Mouse (Mus musculus) liver, embryonic 11.5 days (tissue): ENCODE data around the gene Gm6309. TPM values are rescaled to one million over a fixed set of nuclear protein-coding genes. Genes with fewer than 3 reads are reported as not detected.
"Not testable (repeated sequence)": the region's sequence is repeated elsewhere in the genome, so short reads cannot be mapped to it uniquely, and the experiment has no call there.

Source experiments
- ATAC-seq: fragments of 200-750 bp; cut with Nextera tagmentation; replicated peaks from 2 replicates; pipeline ENCODE4 v1.8.0; 2017; ENCODE audit warnings: moderate number of reproducible peaks, mild to moderate bottlenecking, moderate TSS enrichment, moderate library complexity; ENCODE audit not compliant: low FRiP score
- DNase-seq: peaks from one replicate; pipeline ENCODE4 v3.0.0-alpha.2; 2017; ENCODE audit warnings: low spot score
- H3K27ac ChIP-seq: fragments of 300-500 bp; sonication (generic); 2 replicates; pipeline ENCODE4 v1.5.1; 2014; ENCODE audit warnings: mild to moderate bottlenecking, low read depth, low read length, control low read depth
- H3K27me3 ChIP-seq: fragments of 300-500 bp; sonication (generic); replicated peaks from 2 replicates; pipeline ENCODE4 v1.6.1; 2014; ENCODE audit warnings: low read length, mixed read lengths; ENCODE audit not compliant: control insufficient read depth, insufficient read depth
- H3K36me3 ChIP-seq: fragments of 300-500 bp; sonication (generic); 2 replicates; pipeline ENCODE4 v1.6.1; 2014; ENCODE audit warnings: mild to moderate bottlenecking, low read length, moderate library complexity, mixed read lengths; ENCODE audit not compliant: control insufficient read depth, insufficient read depth
- H3K4me1 ChIP-seq: fragments of 300-500 bp; sonication (generic); replicated peaks from 2 replicates; pipeline ENCODE4 v1.6.1; 2014; ENCODE audit warnings: low read length, mixed read lengths; ENCODE audit not compliant: control insufficient read depth, insufficient read depth
- H3K4me2 ChIP-seq: fragments of 300-500 bp; sonication (generic); 2 replicates; pipeline ENCODE4 v1.6.1; 2014; ENCODE audit warnings: mild to moderate bottlenecking, control low read depth, moderate library complexity
- H3K4me3 ChIP-seq: fragments of 300-500 bp; sonication (generic); 2 replicates; pipeline ENCODE4 v1.5.1; 2014; ENCODE audit warnings: low read depth, low read length, control low read depth
- H3K9ac ChIP-seq: fragments of 300-500 bp; sonication (generic); 2 replicates; pipeline ENCODE4 v1.6.1; 2014; ENCODE audit warnings: low read depth, low read length, control low read depth
- H3K9me3 ChIP-seq: fragments of 300-500 bp; sonication (generic); 2 replicates; pipeline ENCODE4 v1.6.1; 2016; ENCODE audit warnings: low read length, inconsistent platforms, mixed read lengths; ENCODE audit not compliant: control insufficient read depth
- WGBS: fragments of 180-500 bp; shearing (Covaris S2); extraction: QIAGEN DNeasy Blood & Tissue Kit; methylation state at CpG from one replicate; pipeline ENCODE4 v1.1.7; 2014; 5-methylcytosine and 5-hydroxymethylcytosine counted together
- polyA plus RNA-seq: library from polyadenylated mRNA; unstranded; fragments of >200 nt; fragmentation: Nextera tagmentation; extraction: Ambion mirVana; gene quantifications from 2 replicates; pipeline ENCODE4 v1.2.1, GENCODE M21; 2014

Gm6309 gene
- polyA plus RNA-seq, 1 experiment from 2014 or later, result not detected

DNA sequence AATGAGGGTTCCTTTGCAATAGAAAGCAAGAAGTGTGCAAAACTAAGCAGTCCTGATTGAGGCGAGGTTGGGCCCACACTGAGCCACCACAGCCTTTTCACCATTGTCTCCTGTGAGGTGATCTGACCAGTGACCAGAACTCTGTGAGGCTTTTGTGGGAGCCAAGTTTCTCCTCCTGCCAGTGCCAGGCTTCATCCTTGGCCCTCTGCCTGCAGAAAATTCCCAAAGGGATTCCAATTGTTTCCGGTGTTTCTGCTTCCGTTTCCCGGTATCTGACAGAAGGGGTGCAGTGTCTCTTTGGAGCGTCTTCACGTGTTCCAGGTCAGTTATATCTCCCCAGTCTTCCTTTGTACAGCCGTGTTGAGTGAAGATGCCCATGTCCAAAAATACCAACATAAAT, 18.2 kb upstream of the Gm6309 start:
- H3K9ac ChIP-seq, result no peak overlapping the region
- 82% methylated on average over 7 of the region's 7 CpGs for WGBS
- H3K4me2 ChIP-seq, result no peak overlapping the region
- no peaks in the 10 kb centered on the region for H3K9me3 ChIP-seq
- H3K4me3 ChIP-seq, result no peak overlapping the region
- ATAC-seq (no peak), DNase-seq (no peak)
- H3K4me1 ChIP-seq, result no peaks in the 10 kb centered on the region
- H3K27me3 ChIP-seq, result no peaks in the 10 kb centered on the region
- no peaks in the 10 kb centered on the region for H3K36me3 ChIP-seq
- H3K27ac ChIP-seq, result no peak overlapping the region

DNA sequence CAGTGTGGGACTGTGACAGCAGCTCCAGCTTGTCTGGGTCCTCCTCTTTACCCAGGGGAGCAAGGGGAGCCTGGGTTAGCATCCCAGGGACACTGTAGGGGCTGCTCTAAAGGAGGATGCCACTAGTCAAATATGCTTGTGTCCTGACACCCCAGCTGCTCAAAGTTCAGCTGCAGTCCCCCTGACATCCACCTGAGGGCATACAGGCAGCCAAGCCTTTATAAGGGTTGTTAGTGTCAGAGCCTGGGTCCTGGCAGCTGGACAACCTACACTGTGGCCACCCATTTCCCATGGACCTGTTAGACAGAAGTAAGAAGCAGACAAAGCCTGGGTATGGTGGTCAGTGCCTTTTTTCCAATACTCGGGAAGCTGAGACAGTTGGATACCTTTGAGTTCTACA, 17.6 kb upstream of the Gm6309 start:
- Histone ChIP-seq H3K4me1 (no peaks in the 10 kb centered on the region), H3K9ac (no peak overlapping the region), H3K27me3 (no peaks in the 10 kb centered on the region), H3K27ac (no peak overlapping the region), H3K4me3 (no peak overlapping the region), H3K9me3 (no peaks in the 10 kb centered on the region), H3K36me3 (no peaks in the 10 kb centered on the region), H3K4me2 (no peak overlapping the region)
- no peak for DNase-seq
- ATAC-seq, result peak; percentile 39; the same call in 1 of the 2 replicates
- 84% methylated on average over 1 of the region's 1 CpGs for WGBS

DNA sequence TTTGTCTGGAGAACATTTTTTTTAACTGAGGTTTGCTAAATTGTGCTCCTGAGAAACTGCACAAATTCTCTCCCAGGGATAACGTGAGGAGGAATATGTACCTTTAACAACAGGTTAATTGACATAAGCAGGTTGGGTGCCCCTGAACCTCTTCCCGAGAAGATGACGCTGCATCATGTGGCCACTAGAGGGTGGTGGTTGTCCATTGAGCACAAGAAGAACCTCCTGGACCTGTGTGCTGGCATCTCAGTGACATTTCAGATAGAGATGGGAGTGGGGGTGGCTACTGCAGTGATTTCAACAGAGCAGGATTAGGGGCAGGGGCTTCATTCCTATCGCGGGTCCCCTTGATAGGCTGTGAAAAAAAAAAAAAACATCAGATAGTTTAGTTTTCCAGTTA, 16.9 kb upstream of the Gm6309 start:
- H3K27me3 ChIP-seq, H3K4me2 ChIP-seq, H3K4me3 ChIP-seq, H3K27ac ChIP-seq, DNase-seq, H3K4me1 ChIP-seq, H3K9ac ChIP-seq, H3K36me3 ChIP-seq, ATAC-seq, H3K9me3 ChIP-seq: not testable (repeated sequence)
- 22% methylated on average over 5 of the region's 5 CpGs for WGBS

DNA sequence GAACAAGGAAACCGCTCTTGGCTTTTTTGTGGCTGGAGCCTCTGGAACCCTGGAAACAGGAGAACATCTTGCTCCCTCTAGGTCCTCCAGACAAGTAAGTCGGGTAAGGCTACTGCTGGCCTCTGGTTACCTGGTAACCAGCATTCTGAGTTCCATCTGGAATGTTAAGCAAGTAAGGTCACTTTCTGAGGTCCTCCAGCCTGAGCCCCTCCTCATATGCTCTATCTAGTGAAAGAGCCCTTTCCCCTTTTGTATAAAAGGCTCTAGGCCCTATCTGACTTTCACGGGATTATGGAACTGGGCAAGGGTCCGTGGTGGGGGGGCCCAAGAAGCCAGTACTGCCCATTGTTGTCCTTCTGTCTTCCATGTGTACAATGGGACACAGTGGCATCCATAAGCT, 14.7 kb upstream of the Gm6309 start, which contains the start of gene 1700001J03Rik:
1700001J03Rik (minus strand) TSS at position 101 of the 400 bp plus-strand sequence.
- H3K27ac ChIP-seq, H3K9me3 ChIP-seq, DNase-seq, H3K9ac ChIP-seq, H3K4me3 ChIP-seq, H3K4me2 ChIP-seq, H3K36me3 ChIP-seq, H3K27me3 ChIP-seq, H3K4me1 ChIP-seq, ATAC-seq: not testable (repeated sequence)
- WGBS, result 74% methylated on average over 4 of the region's 4 CpGs

DNA sequence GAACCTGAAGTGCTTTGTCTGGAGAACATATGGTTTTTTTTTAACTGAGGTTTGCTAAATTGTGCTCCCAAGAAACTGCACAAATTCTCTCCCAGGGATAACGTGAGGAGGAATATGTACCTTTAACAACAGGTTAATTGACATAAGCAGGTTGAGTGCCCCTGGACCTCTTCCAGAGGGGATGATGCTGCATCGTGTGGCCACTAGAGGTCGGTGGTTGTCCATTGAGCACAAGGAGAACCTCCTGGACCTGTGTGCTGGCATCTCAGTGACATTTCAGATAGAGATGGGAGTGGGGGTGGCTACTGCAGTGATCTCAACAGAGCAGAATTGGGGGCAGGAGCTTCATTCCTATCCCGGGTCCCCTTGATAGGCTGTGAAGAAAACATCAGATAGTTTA, 2.2 kb upstream of the Gm6309 start:
- WGBS, result 50% methylated on average over 4 of the region's 4 CpGs
- H3K27ac ChIP-seq, H3K9ac ChIP-seq, ATAC-seq, DNase-seq, H3K27me3 ChIP-seq, H3K9me3 ChIP-seq, H3K4me2 ChIP-seq, H3K36me3 ChIP-seq, H3K4me1 ChIP-seq, H3K4me3 ChIP-seq: not testable (repeated sequence)

DNA sequence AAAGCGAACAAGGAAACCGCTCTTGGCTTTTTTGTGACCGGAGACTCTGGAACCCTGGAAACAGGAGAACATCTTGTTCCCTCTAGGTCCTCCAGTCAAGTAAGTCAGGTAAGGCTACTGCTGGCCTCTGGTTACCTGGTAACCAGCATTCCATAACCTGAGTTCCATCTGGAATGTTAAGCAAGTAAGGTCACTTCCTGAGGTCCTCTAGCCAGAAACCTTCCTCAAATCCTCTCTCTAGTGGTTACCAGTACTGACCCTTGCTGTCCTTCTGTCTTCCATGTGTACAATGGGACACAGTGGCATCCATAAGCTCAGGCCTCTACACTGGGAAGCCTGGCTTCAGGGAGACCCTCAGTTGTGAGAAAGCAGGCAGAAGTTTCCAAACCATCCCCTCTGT, 10.1 kb downstream of the Gm6309 start, which contains the start of gene Gm5565:
Gm5565 (minus strand) TSS at position 101 of the 400 bp plus-strand sequence.
- H3K27ac ChIP-seq, H3K4me1 ChIP-seq, ATAC-seq, H3K4me2 ChIP-seq, H3K36me3 ChIP-seq, H3K27me3 ChIP-seq, H3K4me3 ChIP-seq, H3K9ac ChIP-seq, DNase-seq, H3K9me3 ChIP-seq: not testable (repeated sequence)
- 92% methylated on average over 3 of the region's 3 CpGs for WGBS

DNA sequence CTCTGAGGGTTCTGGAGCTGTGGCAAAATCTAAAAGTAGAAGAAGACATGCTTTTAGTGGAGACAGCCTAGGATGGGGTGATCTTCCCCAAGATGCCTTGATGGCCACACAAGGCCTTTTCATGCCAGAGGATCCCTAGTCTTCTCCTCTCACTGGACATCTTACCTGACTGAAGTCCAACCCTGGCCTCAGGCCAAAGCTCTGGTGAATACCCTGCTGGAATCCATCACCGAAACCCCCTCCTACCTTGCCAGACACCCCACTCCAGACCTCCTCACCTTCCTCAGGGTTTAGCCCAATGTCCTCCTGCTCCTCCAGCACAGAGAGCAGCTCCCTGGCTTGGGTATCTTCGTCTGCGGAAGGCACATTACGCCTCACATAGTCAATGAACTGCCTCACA, 12.2 kb downstream of the Gm6309 start:
- H3K4me3 ChIP-seq, ATAC-seq: not testable (repeated sequence)

DNA sequence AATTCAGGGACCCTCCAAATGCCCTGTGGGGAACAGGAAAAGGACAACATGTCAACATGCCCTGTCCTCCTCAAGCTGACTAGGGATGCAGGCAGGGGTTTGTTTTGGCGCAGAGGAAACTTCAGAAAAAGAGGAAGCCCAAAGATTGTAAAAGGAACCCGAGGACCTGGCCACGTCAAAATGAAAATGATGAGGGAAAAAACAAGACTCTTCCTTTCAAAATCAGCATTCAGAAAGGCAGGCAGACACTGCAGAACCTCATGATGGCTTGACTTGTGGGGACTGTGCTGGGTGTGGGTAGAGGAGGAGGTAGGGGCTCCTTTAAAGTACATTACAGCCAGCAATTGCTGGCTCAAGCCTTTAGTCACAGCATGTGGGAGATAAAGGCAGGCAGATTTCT, 20.1 kb downstream of the Gm6309 start:
- no peaks in the 10 kb centered on the region for H3K27me3 ChIP-seq
- ATAC-seq (no peak), DNase-seq (no peak)
- 63% methylated on average over 3 of the region's 3 CpGs for WGBS
- no peaks in the 10 kb centered on the region for H3K4me1 ChIP-seq
- H3K9me3 ChIP-seq, result 0 out of 2 replicates have a peak, but pooled peaks cover 3% of the 10 kb centered on the region
- H3K4me2 ChIP-seq, result no peak overlapping the region
- H3K9ac ChIP-seq, result no peak overlapping the region
- no peak overlapping the region for H3K27ac ChIP-seq
- no peak overlapping the region for H3K4me3 ChIP-seq
- H3K36me3 ChIP-seq, result no peaks in the 10 kb centered on the region

More for the DNA sequence above, 12.2 kb downstream of the Gm6309 start:
- WGBS, result 77% methylated on average over 4 of the region's 4 CpGs
- H3K4me2 ChIP-seq, DNase-seq, H3K4me1 ChIP-seq, H3K27me3 ChIP-seq, H3K9ac ChIP-seq, H3K9me3 ChIP-seq, H3K36me3 ChIP-seq, H3K27ac ChIP-seq: not testable (repeated sequence)

DNA sequence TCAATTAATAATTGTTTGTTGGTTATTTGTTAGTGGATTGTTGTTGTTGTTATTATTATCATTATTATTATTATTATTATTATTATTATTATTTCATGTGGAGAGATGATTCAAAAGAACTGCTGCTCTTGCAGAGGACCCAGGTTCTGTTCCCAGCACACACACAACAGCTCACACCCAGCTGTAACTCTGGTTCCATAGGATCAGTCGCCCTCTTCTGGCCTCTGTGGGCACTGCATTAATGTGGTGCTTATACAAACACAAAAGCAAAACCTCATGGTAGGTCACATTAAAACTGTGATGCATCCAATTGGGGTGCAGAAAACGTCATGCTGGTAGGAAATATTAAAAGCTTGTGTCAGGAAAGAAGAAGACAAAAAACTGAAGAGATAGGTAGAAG, 22.6 kb downstream of the Gm6309 start:
- Histone ChIP-seq H3K4me1 (no peaks in the 10 kb centered on the region), H3K4me3 (no peak overlapping the region), H3K27me3 (no peaks in the 10 kb centered on the region), H3K9me3 (0 out of 2 replicates have a peak, but pooled peaks cover 3% of the 10 kb centered on the region), H3K9ac (no peak overlapping the region), H3K27ac (no peak overlapping the region), H3K36me3 (no peaks in the 10 kb centered on the region), H3K4me2 (no peak overlapping the region)
- no peak for DNase-seq
- WGBS, result 43% methylated on average over 2 of the region's 2 CpGs
- no peak for ATAC-seq
